21 mouse cellular contexts compared by ENCODE assay signal in genomic region chr11:86663977-86664376, GRCm38 (mm10). TPM values are rescaled to one million over a fixed set of nuclear protein-coding genes. Genes with fewer than 3 reads are reported as not detected.
DNase-seq lines count a peak whose midpoint lies in the region; ATAC-seq and TF ChIP-seq lines count a peak whose summit lies in the region.
"Had no signal": no experiment of that assay in that cellular context is flagged by ENCODE, and none has a peak within 500 bp of the region (broad histone marks: within the 10 kb centered on the region; RNA-seq: fewer than 3 reads in every experiment).

No protein-coding gene starts in this region.

- TF ChIP-seq CTCF in left cerebral cortex, adult 2 months (IDR thresholded peaks at IDR 0.05) = no peak
- TF ChIP-seq CTCF in liver, postnatal 0 days (IDR thresholded peaks at IDR 0.05; ENCODE audit: low read depth) = no peak

- DNase-seq in left cerebral cortex, adult 2 months (ENCODE audit: extremely low spot score in 1 of 2, low spot score in 2 of 2) = no peak
- no peak for DNase-seq in left cerebral cortex, postnatal 14 days (ENCODE audit: low spot score in 2 of 2)
- no peak for DNase-seq in liver, embryonic 13.5 days
- no peak for DNase-seq in liver, postnatal 0 days
- no peak for DNase-seq in retina, postnatal 1 day
- DNase-seq: adrenal gland, postnatal 25 days; cerebellum, adult 2 months; cerebellum, postnatal 10 days; embryo, embryonic 11 days; forebrain, postnatal 0 days; gastrocnemius, postnatal 14 days; heart, postnatal 4 days had no signal

- peak overlapping the region; percentile 61 for H3K4me2 ChIP-seq in liver, embryonic 13.5 days
- H3K4me2 ChIP-seq in liver, postnatal 0 days (ENCODE audit: low read depth, low read length) = peak overlapping the region; percentile 42
- no peak overlapping the region for H3K4me2 ChIP-seq in intestine, embryonic 15.5 days (replicated peaks)
- H3K4me2 ChIP-seq: embryonic facial prominence, embryonic 15.5 days; forebrain, embryonic 13.5 days; heart, embryonic 13.5 days; hindbrain, embryonic 12.5 days had no signal

- peak; percentile 67 for ATAC-seq in erythroblast, adult 5-6 weeks (replicated peaks; ENCODE audit: low FRiP score, poor library complexity, severe bottlenecking)
- ATAC-seq in liver, embryonic 13.5 days (ENCODE audit: low read depth) = peak; percentile 60
- ATAC-seq in liver, postnatal 0 days = peak; percentile 55
- no peak for ATAC-seq in intestine, embryonic 15.5 days
- no peak for ATAC-seq in activated CD4-positive, CD25-positive, alpha-beta regulatory T cell, adult 4 months
- ATAC-seq: forebrain, embryonic 13.5 days; forebrain, postnatal 0 days; hindbrain, embryonic 16.5 days; inflammation-experienced regulatory T-cells, adult 6 months had no signal

- H3K4me3 ChIP-seq in left cerebral cortex, adult 2 months = no peak overlapping the region
- H3K4me3 ChIP-seq in liver, embryonic 13.5 days (replicated peaks) = 0 out of 2 replicates have a peak overlapping the region, but pooled peaks have one; percentile 14
- no peak overlapping the region for H3K4me3 ChIP-seq in liver, postnatal 0 days (ENCODE audit: low read depth, low read length)
- H3K4me3 ChIP-seq in intestine, embryonic 15.5 days (replicated peaks) = no peak overlapping the region
- H3K4me3 ChIP-seq: embryonic facial prominence, embryonic 15.5 days; forebrain, embryonic 13.5 days; heart, embryonic 13.5 days; hindbrain, embryonic 12.5 days had no signal

- peak overlapping the region; percentile 61 for H3K9ac ChIP-seq in liver, embryonic 13.5 days
- H3K9ac ChIP-seq in liver, postnatal 0 days (replicated peaks) = no peak overlapping the region
- no peak overlapping the region for H3K9ac ChIP-seq in intestine, embryonic 15.5 days
- H3K9ac ChIP-seq: embryonic facial prominence, embryonic 15.5 days; forebrain, embryonic 13.5 days; forebrain, postnatal 0 days; hindbrain, embryonic 12.5 days had no signal

- intact Hi-C loops in left cerebral cortex, adult 2 months (cut with DNase I) = no loop called here
- intact Hi-C loops in left cerebral cortex, postnatal 14 days (cut with DNase I) = no loop called here

- peaks cover 47% of the 10 kb centered on the region for H3K36me3 ChIP-seq in liver, embryonic 13.5 days
- H3K36me3 ChIP-seq in liver, postnatal 0 days (replicated peaks; ENCODE audit: insufficient read depth, low read length) = peaks cover 39% of the 10 kb centered on the region
- H3K36me3 ChIP-seq in intestine, embryonic 15.5 days = peaks cover 3% of the 10 kb centered on the region; the same call in 1 of the 2 replicates

- peak overlapping the region; percentile 29; the same call in 1 of the 2 replicates for H3K27ac ChIP-seq in left cerebral cortex, adult 2 months
- H3K27ac ChIP-seq in liver, embryonic 13.5 days = peak overlapping the region; percentile 98
- peak overlapping the region; percentile 87 for H3K27ac ChIP-seq in liver, postnatal 0 days (ENCODE audit: low read depth)
- no peak overlapping the region for H3K27ac ChIP-seq in intestine, embryonic 15.5 days
- H3K27ac ChIP-seq: embryonic facial prominence, embryonic 15.5 days; forebrain, embryonic 13.5 days; heart, embryonic 13.5 days; hindbrain, embryonic 12.5 days had no signal

- TF ChIP-seq EP300 in liver, postnatal 0 days (IDR thresholded peaks at IDR 0.05; ENCODE audit: low read depth) = peak; percentile 60

- H3K9me3 ChIP-seq in liver, embryonic 13.5 days (replicated peaks) = no peaks in the 10 kb centered on the region
- H3K9me3 ChIP-seq in liver, postnatal 0 days (ENCODE audit: low read length) = no peaks in the 10 kb centered on the region
- no peaks in the 10 kb centered on the region for H3K9me3 ChIP-seq in intestine, embryonic 15.5 days
- H3K9me3 ChIP-seq: embryonic facial prominence, embryonic 15.5 days; forebrain, embryonic 13.5 days; heart, embryonic 13.5 days; hindbrain, embryonic 12.5 days had no signal

- peaks cover 70% of the 10 kb centered on the region for H3K4me1 ChIP-seq in liver, embryonic 13.5 days (replicated peaks)
- H3K4me1 ChIP-seq in liver, postnatal 0 days (ENCODE audit: insufficient read depth) = peaks cover 22% of the 10 kb centered on the region
- H3K4me1 ChIP-seq in intestine, embryonic 15.5 days (replicated peaks) = no peaks in the 10 kb centered on the region
- H3K4me1 ChIP-seq: embryonic facial prominence, embryonic 15.5 days; forebrain, embryonic 13.5 days; hindbrain, embryonic 12.5 days had no signal

- H3K27me3 ChIP-seq in liver, embryonic 13.5 days = no peaks in the 10 kb centered on the region
- no peaks in the 10 kb centered on the region for H3K27me3 ChIP-seq in liver, postnatal 0 days (ENCODE audit: insufficient read depth, low read length)
- no peaks in the 10 kb centered on the region for H3K27me3 ChIP-seq in intestine, embryonic 15.5 days (replicated peaks)
- H3K27me3 ChIP-seq: embryonic facial prominence, embryonic 15.5 days; forebrain, embryonic 13.5 days; heart, embryonic 13.5 days; hindbrain, embryonic 12.5 days had no signal

RNA-seq across cellular contexts. Expression of gene Vmp1, which starts 19.7 kb away (rescaled TPM):
- total RNA-seq in left cerebral cortex, adult 2 months (2021) = 100 to 1,000 TPM; 144 to 167 TPM
- total RNA-seq in left cerebral cortex, postnatal 14 days (2021) = 100 to 1,000 TPM; 194 TPM
- total RNA-seq in erythroblast, adult 5-6 weeks (2015; ENCODE audit: low replicate concordance) = 170 and 241 TPM in 2 replicates
- 162 and 218 TPM in 2 replicates for total RNA-seq in erythroblast, adult 5-6 weeks (2017; ENCODE audit: low replicate concordance)
- 89.2 and 103 TPM in 2 replicates for polyA plus RNA-seq in liver, embryonic 13.5 days (2015; fragmentation: Nextera tagmentation; extraction: Ambion mirVana)
- 110 and 125 TPM in 2 replicates for polyA plus RNA-seq in liver, postnatal 0 days (2015; fragmentation: Nextera tagmentation; extraction: Ambion mirVana)
- 168 and 176 TPM in 2 replicates for polyA plus RNA-seq in intestine, embryonic 15.5 days (2015; fragmentation: Nextera tagmentation; extraction: Ambion mirVana)
- polyA plus RNA-seq in activated CD4-positive, CD25-positive, alpha-beta regulatory T cell, adult 4 months (2017; shearing (Covaris generic)) = 100 to 1,000 TPM; 563 to 667 TPM

RNA-seq across cellular contexts. Expression of gene Ptrh2, which starts 19.8 kb away (rescaled TPM):
- total RNA-seq in left cerebral cortex, adult 2 months (2021) = 1 to 10 TPM; 7.2 to 7.9 TPM
- 10 to 100 TPM in 1 of 2 experiments, 1 to 10 TPM in 1; 8.1 to 10.2 TPM for total RNA-seq in left cerebral cortex, postnatal 14 days (2021)
- 6.9 and 8.8 TPM in 2 replicates for total RNA-seq in erythroblast, adult 5-6 weeks (2015; ENCODE audit: low replicate concordance)
- total RNA-seq in erythroblast, adult 5-6 weeks (2017; ENCODE audit: low replicate concordance) = 9.5 TPM in 2 replicates
- 23.0 and 23.3 TPM in 2 replicates for polyA plus RNA-seq in liver, embryonic 13.5 days (2015; fragmentation: Nextera tagmentation; extraction: Ambion mirVana)
- 12.7 and 13.3 TPM in 2 replicates for polyA plus RNA-seq in liver, postnatal 0 days (2015; fragmentation: Nextera tagmentation; extraction: Ambion mirVana)
- polyA plus RNA-seq in intestine, embryonic 15.5 days (2015; fragmentation: Nextera tagmentation; extraction: Ambion mirVana) = 31.0 and 33.1 TPM in 2 replicates
- polyA plus RNA-seq in activated CD4-positive, CD25-positive, alpha-beta regulatory T cell, adult 4 months (2017; shearing (Covaris generic)) = 10 to 100 TPM in 1 of 2 experiments, 1 to 10 TPM in 1; 9.9 to 10.6 TPM

Comparison
In these comparisons a context has a peak if more than half of its experiments do, and no peak if none do; other contexts are left out.
1. ATAC-seq: peak in erythroblast, adult 5-6 weeks (single experiment), liver, embryonic 13.5 days (single experiment) and liver, postnatal 0 days (single experiment); none in intestine, embryonic 15.5 days (single experiment) and activated CD4-positive, CD25-positive, alpha-beta regulatory T cell, adult 4 months (single experiment).